In genomic region chr4:119292771-119293573, GRCm38 (mm10) we compare ENCODE assay signal across 8 mouse cellular contexts. TPM values are rescaled to one million over a fixed set of nuclear protein-coding genes. Genes with fewer than 3 reads are reported as not detected.
A peak's percentile ranks its signal among the peaks of the same experiment; 100 is the strongest.
DNase-seq lines count a peak whose midpoint lies in the region; ATAC-seq and TF ChIP-seq lines count a peak whose summit lies in the region.

No protein-coding gene starts in this region.

- ATAC-seq in embryonic facial prominence, embryonic 13.5 days (ENCODE audit: insufficient number of reproducible peaks, insufficient read depth, low FRiP score, low TSS enrichment, low read depth): no peak
- no peak for ATAC-seq in limb, embryonic 14.5 days (ENCODE audit: low FRiP score, low read depth)
- ATAC-seq in midbrain, embryonic 15.5 days (replicated peaks): no peak

- peak overlapping the region; percentile 94 for H3K9ac ChIP-seq in embryonic facial prominence, embryonic 13.5 days
- H3K9ac ChIP-seq in limb, embryonic 14.5 days (ENCODE audit: low read depth, low read length, severe bottlenecking): peak overlapping the region; percentile 87
- peak overlapping the region; percentile 79 for H3K9ac ChIP-seq in midbrain, embryonic 15.5 days

- no peaks in the 10 kb centered on the region for H3K27me3 ChIP-seq in embryonic facial prominence, embryonic 13.5 days
- H3K27me3 ChIP-seq in limb, embryonic 14.5 days (ENCODE audit: control insufficient read depth, insufficient read depth, low read length): no peaks in the 10 kb centered on the region
- no peaks in the 10 kb centered on the region for H3K27me3 ChIP-seq in midbrain, embryonic 15.5 days (replicated peaks)

- WGBS in embryonic facial prominence, embryonic 13.5 days: 2% methylated on average over 24 of the region's 24 CpGs
- WGBS in limb, embryonic 14.5 days: 1% methylated on average over 24 of the region's 24 CpGs
- WGBS in midbrain, embryonic 15.5 days: under 1% methylated on average over 24 of the region's 24 CpGs

- peaks cover 12% of the 10 kb centered on the region for H3K36me3 ChIP-seq in embryonic facial prominence, embryonic 13.5 days
- H3K36me3 ChIP-seq in limb, embryonic 14.5 days (ENCODE audit: control insufficient read depth, insufficient read depth, low read length): peaks cover 17% of the 10 kb centered on the region
- H3K36me3 ChIP-seq in midbrain, embryonic 15.5 days (replicated peaks): no peaks in the 10 kb centered on the region

- TF ChIP-seq POLR2A in limb, embryonic 14.5 days (IDR thresholded peaks at IDR 0.05; ENCODE audit: borderline replicate concordance, extremely low read depth, insufficient read depth, insufficient read length): no peak

- peak overlapping the region; percentile 39 for H3K27ac ChIP-seq in embryonic facial prominence, embryonic 13.5 days
- H3K27ac ChIP-seq in limb, embryonic 14.5 days (replicated peaks; ENCODE audit: low read depth, low read length): peak overlapping the region; percentile 3; the same call in 1 of the 2 replicates
- H3K27ac ChIP-seq in midbrain, embryonic 15.5 days: peak overlapping the region; percentile 88

- no peaks in the 10 kb centered on the region for H3K9me3 ChIP-seq in embryonic facial prominence, embryonic 13.5 days
- H3K9me3 ChIP-seq in limb, embryonic 14.5 days (ENCODE audit: control insufficient read depth, low read length): no peaks in the 10 kb centered on the region
- no peaks in the 10 kb centered on the region for H3K9me3 ChIP-seq in midbrain, embryonic 15.5 days

- H3K4me2 ChIP-seq in embryonic facial prominence, embryonic 13.5 days: peak overlapping the region; percentile 83
- H3K4me2 ChIP-seq in limb, embryonic 14.5 days (replicated peaks; ENCODE audit: low read depth, low read length, severe bottlenecking): peak overlapping the region; percentile 71
- peak overlapping the region; percentile 65 for H3K4me2 ChIP-seq in midbrain, embryonic 15.5 days

- peaks cover 23% of the 10 kb centered on the region for H3K4me1 ChIP-seq in embryonic facial prominence, embryonic 13.5 days
- H3K4me1 ChIP-seq in limb, embryonic 14.5 days (ENCODE audit: control insufficient read depth, insufficient read depth, low read length): peaks cover 14% of the 10 kb centered on the region
- H3K4me1 ChIP-seq in midbrain, embryonic 15.5 days: peaks cover 34% of the 10 kb centered on the region

- H3K4me3 ChIP-seq in embryonic facial prominence, embryonic 13.5 days: peak overlapping the region; percentile 87
- H3K4me3 ChIP-seq in limb, embryonic 14.5 days (replicated peaks; ENCODE audit: low read length): peak overlapping the region; percentile 84
- H3K4me3 ChIP-seq in midbrain, embryonic 15.5 days: peak overlapping the region; percentile 89

- peak; percentile 42 for DNase-seq in 3134 (ENCODE audit: extremely low read depth, insufficient read length, low spot score)
- DNase-seq in adrenal gland, postnatal 14 days: peak; percentile 70
- DNase-seq in heart, adult 18-20 months: peak; percentile 66 to 67
- peak; percentile 47 for DNase-seq in kidney, adult 11 months
- peak; percentile 81 for DNase-seq in limb, embryonic 14.5 days (ENCODE audit: low spot score)
- DNase-seq in spleen, postnatal 10 days (ENCODE audit: low spot score in 2 of 2): peak; percentile 47 to 72

RNA-seq across cellular contexts. Expression of gene Ybx1, which starts 1.4 kb away (rescaled TPM):
- total RNA-seq in adrenal gland, postnatal 14 days (2021): 620 and 697 TPM in 2 replicates
- polyA plus RNA-seq in embryonic facial prominence, embryonic 13.5 days (2015; fragmentation: Nextera tagmentation; extraction: Ambion mirVana): 680 and 805 TPM in 2 replicates
- 100 to 1,000 TPM; 684 to 750 TPM for total RNA-seq in heart, adult 18-20 months (2021)
- polyA plus RNA-seq in limb, embryonic 14.5 days (2012; rRNA removed): 410 and 546 TPM in 2 replicates
- 757 and 793 TPM in 2 replicates for polyA plus RNA-seq in limb, embryonic 14.5 days (2014; fragmentation: Nextera tagmentation; extraction: Ambion mirVana)
- polyA plus RNA-seq in midbrain, embryonic 15.5 days (2015; fragmentation: Nextera tagmentation; extraction: Ambion mirVana): 822 and 848 TPM in 2 replicates

RNA-seq across cellular contexts. Expression of gene Ppih, which starts 27.4 kb away (rescaled TPM):
- 19.9 and 23.8 TPM in 2 replicates for total RNA-seq in adrenal gland, postnatal 14 days (2021)
- polyA plus RNA-seq in embryonic facial prominence, embryonic 13.5 days (2015; fragmentation: Nextera tagmentation; extraction: Ambion mirVana): 103 and 125 TPM in 2 replicates
- 10 to 100 TPM; 10.9 to 12.4 TPM for total RNA-seq in heart, adult 18-20 months (2021)
- 65.0 and 81.4 TPM in 2 replicates for polyA plus RNA-seq in limb, embryonic 14.5 days (2012; rRNA removed)
- polyA plus RNA-seq in limb, embryonic 14.5 days (2014; fragmentation: Nextera tagmentation; extraction: Ambion mirVana): 87.9 and 88.5 TPM in 2 replicates
- 45.9 and 47.3 TPM in 2 replicates for polyA plus RNA-seq in midbrain, embryonic 15.5 days (2015; fragmentation: Nextera tagmentation; extraction: Ambion mirVana)

RNA-seq across cellular contexts. Expression of gene Cldn19, which starts 37.8 kb away (rescaled TPM):
- 0.19 and 0.41 TPM in 2 replicates for total RNA-seq in adrenal gland, postnatal 14 days (2021)
- 0.24 TPM in 1 of 2 replicates, not detected in the other for polyA plus RNA-seq in embryonic facial prominence, embryonic 13.5 days (2015; fragmentation: Nextera tagmentation; extraction: Ambion mirVana)
- not detected for total RNA-seq in heart, adult 18-20 months (2021)
- polyA plus RNA-seq in limb, embryonic 14.5 days (2012; rRNA removed): 0.38 and 0.59 TPM in 2 replicates
- polyA plus RNA-seq in limb, embryonic 14.5 days (2014; fragmentation: Nextera tagmentation; extraction: Ambion mirVana): 0.10 and 0.91 TPM in 2 replicates
- 0.63 and 0.89 TPM in 2 replicates for polyA plus RNA-seq in midbrain, embryonic 15.5 days (2015; fragmentation: Nextera tagmentation; extraction: Ambion mirVana)

Comparison
In these comparisons a context has a peak if more than half of its experiments do, and no peak if none do; other contexts are left out.
1. H3K27ac ChIP-seq: peak in every context shown above with its lines; median percentile 88 in midbrain, embryonic 15.5 days; 39 in embryonic facial prominence, embryonic 13.5 days; 3 in limb, embryonic 14.5 days.